Mouse (Mus musculus) cerebellum, postnatal 4 days (tissue): ENCODE measurements around the gene Ccdc177.
"Not testable (repeated sequence)": the region's sequence is repeated elsewhere in the genome, so short reads cannot be mapped to it uniquely, and the experiment has no call there.

Experiments
- DNase-seq, 2 experiments: peaks; one replicate each; pipeline ENCODE4 v3.0.0; 2022; ENCODE audit warnings: low spot score in 2 of 2, mixed read lengths in 1 of 2

Ccdc177 gene

GRCm38 (mm10) chr12:80760396-80760801 is at the start of gene Ccdc177:
TSS of gene Ccdc177 (minus strand) at chr12:80760687.
- peak; percentile 73 to 89 for DNase-seq

- no peak for DNase-seq
Measured at GRCm38 (mm10) chr12:80810005-80810404, 49.5 kb upstream of the Ccdc177 start.

GRCm38 (mm10) chr12:80807451-80808085 is 47.1 kb upstream of the Ccdc177 start:
- no peak for DNase-seq

GRCm38 (mm10) chr12:80804861-80805428 is 44.5 kb upstream of the Ccdc177 start:
- no peak for DNase-seq

GRCm38 (mm10) chr12:80803924-80804323 is 43.4 kb upstream of the Ccdc177 start:
- DNase-seq, result peak in 1 of 2 experiments; percentile 53

GRCm38 (mm10) chr12:80801443-80801842 is 41.0 kb upstream of the Ccdc177 start:
- no peak for DNase-seq

- no peak for DNase-seq
Measured at GRCm38 (mm10) chr12:80800156-80800555, 39.7 kb upstream of the Ccdc177 start.

- no peak for DNase-seq
Measured at GRCm38 (mm10) chr12:80798271-80798670, 37.8 kb upstream of the Ccdc177 start.

GRCm38 (mm10) chr12:80794935-80795785 is 34.7 kb upstream of the Ccdc177 start:
- DNase-seq, result no peak

- no peak for DNase-seq
Measured at GRCm38 (mm10) chr12:80794522-80794921, 34.0 kb upstream of the Ccdc177 start.

- no peak for DNase-seq
Measured at GRCm38 (mm10) chr12:80793535-80793934, 33.0 kb upstream of the Ccdc177 start.

GRCm38 (mm10) chr12:80792867-80793266 is 32.4 kb upstream of the Ccdc177 start:
- no peak for DNase-seq

GRCm38 (mm10) chr12:80791571-80792444 is 31.3 kb upstream of the Ccdc177 start:
- DNase-seq, result no peak

GRCm38 (mm10) chr12:80790700-80791570 is 30.4 kb upstream of the Ccdc177 start:
- DNase-seq, result no peak

GRCm38 (mm10) chr12:80789849-80790694 is 29.6 kb upstream of the Ccdc177 start, which contains the start of gene Susd6:
TSS of gene Susd6 (plus strand) at chr12:80790510.
- peak; percentile 97 to 99 for DNase-seq

- DNase-seq, result not testable (repeated sequence)
Measured at GRCm38 (mm10) chr12:80789276-80789675, 28.8 kb upstream of the Ccdc177 start.

GRCm38 (mm10) chr12:80788188-80788587 is 27.7 kb upstream of the Ccdc177 start:
- no peak for DNase-seq

- DNase-seq, result no peak
Measured at GRCm38 (mm10) chr12:80787604-80788003, 27.1 kb upstream of the Ccdc177 start.

- no peak for DNase-seq
Measured at GRCm38 (mm10) chr12:80786591-80786990, 26.1 kb upstream of the Ccdc177 start.

- DNase-seq, result no peak
Measured at GRCm38 (mm10) chr12:80785597-80785996, 25.1 kb upstream of the Ccdc177 start.
